Comparison of ENCODE assay signal across 8 mouse cellular contexts in genomic region chr13:77047179-77047931, GRCm38 (mm10).
DNase-seq lines count a peak whose midpoint lies in the region; TF ChIP-seq lines count a peak whose summit lies in the region.

No protein-coding gene starts in this region.

- DNase-seq in kidney, postnatal 14 days: peak; percentile 8
- DNase-seq in kidney, adult 18-20 months: no peak
- DNase-seq in brain, embryonic 14.5 days (ENCODE audit: low read depth): peak; percentile 91
- peak; percentile 40 to 48 for DNase-seq in cerebellum, postnatal 25 days
- DNase-seq in left cerebral cortex, postnatal 36 days (ENCODE audit: low spot score in 2 of 2): peak; percentile 23
- DNase-seq in thymus, postnatal 4 days: no peak
- no peak for DNase-seq in heart, postnatal 25 days (ENCODE audit: low spot score)
- no peak for DNase-seq in spleen, postnatal 14 days (ENCODE audit: low spot score in 2 of 2)

- TF ChIP-seq CTCF in brain, embryonic 14.5 days (IDR thresholded peaks at IDR 0.05; ENCODE audit: borderline replicate concordance, extremely low read depth, insufficient read depth, insufficient read length): no peak

- no peak for TF ChIP-seq POLR2A in brain, embryonic 14.5 days (IDR thresholded peaks at IDR 0.05; ENCODE audit: borderline replicate concordance, extremely low read depth, insufficient read depth, insufficient read length, poor library complexity, severe bottlenecking)

- intact Hi-C loops in left cerebral cortex, postnatal 36 days (cut with DNase I): loop anchor here (10.0 kb wide), 2 partner anchors 203 to 1117 kb away; no protein-coding TSS in a partner anchor
- intact Hi-C loops in heart, postnatal 25 days (cut with DNase I): loop anchor here (10.0 kb wide), 2 partner anchors 167 to 1157 kb away; no protein-coding TSS in a partner anchor

Comparison
In these comparisons a context has a peak if more than half of its experiments do, and no peak if none do; other contexts are left out.
1. DNase-seq: peak in kidney, postnatal 14 days (single experiment), brain, embryonic 14.5 days (single experiment), cerebellum, postnatal 25 days (2 of 2) and left cerebral cortex, postnatal 36 days (2 of 2); none in kidney, adult 18-20 months (single experiment), thymus, postnatal 4 days (single experiment), heart, postnatal 25 days (single experiment) and spleen, postnatal 14 days (0 of 2).